Mouse (Mus musculus): ENCODE measurements around the gene Nck2. TPM values are rescaled to one million over a fixed set of nuclear protein-coding genes. Genes with fewer than 3 reads are reported as not detected.

The Nck2 gene
- total RNA-seq (2021) = 10 to 100 TPM; 54.3 to 61.0 TPM

- no peak for DNase-seq (ENCODE audit: extremely low spot score in 1 of 2, low spot score in 1 of 2)
Measured at GRCm38 (mm10) chr1:43444531-43444930, at the start of gene Nck2. Gene Nck2 (plus strand): TSS chr1:43444579.

- no peak for DNase-seq (ENCODE audit: extremely low spot score in 1 of 2, low spot score in 1 of 2)
Measured at GRCm38 (mm10) chr1:43395040-43395439, 49.3 kb upstream of the Nck2 start.

GRCm38 (mm10) chr1:43395799-43396198 is 48.6 kb upstream of the Nck2 start:
- DNase-seq (ENCODE audit: extremely low spot score in 1 of 2, low spot score in 1 of 2) = no peak

GRCm38 (mm10) chr1:43396522-43396921 is 47.9 kb upstream of the Nck2 start:
- DNase-seq (ENCODE audit: extremely low spot score in 1 of 2, low spot score in 1 of 2) = no peak

- DNase-seq (ENCODE audit: extremely low spot score in 1 of 2, low spot score in 1 of 2) = no peak
Measured at GRCm38 (mm10) chr1:43397096-43397495, 47.3 kb upstream of the Nck2 start.

GRCm38 (mm10) chr1:43398738-43399601 is 45.4 kb upstream of the Nck2 start:
- no peak for DNase-seq (ENCODE audit: extremely low spot score in 1 of 2, low spot score in 1 of 2)

GRCm38 (mm10) chr1:43399602-43400216 is 44.7 kb upstream of the Nck2 start:
- no peak for DNase-seq (ENCODE audit: extremely low spot score in 1 of 2, low spot score in 1 of 2)

- DNase-seq (ENCODE audit: extremely low spot score in 1 of 2, low spot score in 1 of 2) = no peak
Measured at GRCm38 (mm10) chr1:43400655-43401054, 43.7 kb upstream of the Nck2 start.

GRCm38 (mm10) chr1:43403341-43403740 is 41.0 kb upstream of the Nck2 start:
- DNase-seq (ENCODE audit: extremely low spot score in 1 of 2, low spot score in 1 of 2) = no peak

GRCm38 (mm10) chr1:43404693-43405678 is 39.4 kb upstream of the Nck2 start:
- no peak for DNase-seq (ENCODE audit: extremely low spot score in 1 of 2, low spot score in 1 of 2)

- no peak for DNase-seq (ENCODE audit: extremely low spot score in 1 of 2, low spot score in 1 of 2)
Measured at GRCm38 (mm10) chr1:43409019-43409418, 35.4 kb upstream of the Nck2 start.

GRCm38 (mm10) chr1:43412825-43413224 is 31.6 kb upstream of the Nck2 start:
- DNase-seq (ENCODE audit: extremely low spot score in 1 of 2, low spot score in 1 of 2) = no peak

GRCm38 (mm10) chr1:43413298-43413697 is 31.1 kb upstream of the Nck2 start:
- DNase-seq (ENCODE audit: extremely low spot score in 1 of 2, low spot score in 1 of 2) = no peak

- no peak for DNase-seq (ENCODE audit: extremely low spot score in 1 of 2, low spot score in 1 of 2)
Measured at GRCm38 (mm10) chr1:43413749-43414148, 30.6 kb upstream of the Nck2 start.

GRCm38 (mm10) chr1:43414228-43414627 is 30.2 kb upstream of the Nck2 start:
- DNase-seq (ENCODE audit: extremely low spot score in 1 of 2, low spot score in 1 of 2) = no peak

- no peak for DNase-seq (ENCODE audit: extremely low spot score in 1 of 2, low spot score in 1 of 2)
Measured at GRCm38 (mm10) chr1:43414971-43415370, 29.4 kb upstream of the Nck2 start.

- DNase-seq (ENCODE audit: extremely low spot score in 1 of 2, low spot score in 1 of 2) = no peak
Measured at GRCm38 (mm10) chr1:43422969-43423748, 21.2 kb upstream of the Nck2 start.

GRCm38 (mm10) chr1:43426526-43426925 is 17.9 kb upstream of the Nck2 start:
- DNase-seq (ENCODE audit: extremely low spot score in 1 of 2, low spot score in 1 of 2) = no peak

- no peak for DNase-seq (ENCODE audit: extremely low spot score in 1 of 2, low spot score in 1 of 2)
Measured at GRCm38 (mm10) chr1:43426993-43427535, 17.3 kb upstream of the Nck2 start.

Measured in layer of hippocampus, postnatal 25 days (tissue).